Mouse (Mus musculus) lung, embryonic 14.5 days (tissue): ENCODE results near the gene Slc51b. TPM values are rescaled to one million over a fixed set of nuclear protein-coding genes. Genes with fewer than 3 reads are reported as not detected.
A peak's percentile ranks its signal among the peaks of the same experiment; 100 is the strongest.

ENCODE experiments used
- ATAC-seq: fragments of 200-750 bp; cut with Nextera tagmentation; 2 replicates; pipeline ENCODE4 v1.8.0; 2017; ENCODE audit warnings: mild to moderate bottlenecking, moderate TSS enrichment, moderate library complexity; ENCODE audit not compliant: insufficient read depth
- DNase-seq: peaks from one replicate; pipeline ENCODE4 v3.0.0-alpha.2; 2015
- H3K27ac ChIP-seq: fragments of 300-500 bp; sonication (generic); 2 replicates; pipeline ENCODE4 v1.5.1; 2014; ENCODE audit warnings: low read depth, mild to moderate bottlenecking, moderate library complexity
- H3K27me3 ChIP-seq: fragments of 300-500 bp; sonication (generic); 2 replicates; pipeline ENCODE4 v1.6.1; 2014; ENCODE audit warnings: low read length, control low read depth; ENCODE audit not compliant: insufficient read depth
- H3K36me3 ChIP-seq: fragments of 300-500 bp; sonication (generic); 2 replicates; pipeline ENCODE4 v1.6.1; 2014; ENCODE audit warnings: control low read depth; ENCODE audit not compliant: insufficient read depth
- H3K4me1 ChIP-seq: fragments of 300-500 bp; sonication (generic); 2 replicates; pipeline ENCODE4 v1.6.1; 2014; ENCODE audit warnings: antibody characterized with exemption, control low read depth; ENCODE audit not compliant: insufficient read depth
- H3K4me2 ChIP-seq: fragments of 300-500 bp; sonication (generic); 2 replicates; pipeline ENCODE4 v1.6.1; 2014; ENCODE audit warnings: mild to moderate bottlenecking
- H3K4me3 ChIP-seq: fragments of 300-500 bp; sonication (generic); 2 replicates; pipeline ENCODE4 v1.5.1; 2014; ENCODE audit warnings: low read depth, low read length
- H3K9ac ChIP-seq: fragments of 300-500 bp; sonication (generic); 2 replicates; pipeline ENCODE4 v1.6.1; 2014
- H3K9me3 ChIP-seq: fragments of 300-500 bp; sonication (generic); 2 replicates; pipeline ENCODE4 v1.6.1; 2016; ENCODE audit warnings: low read depth, low read length, control low read depth
- CTCF ChIP-seq: IDR thresholded peaks from 2 replicates; pipeline ENCODE4 v1.5.1; 2016; ENCODE audit warnings: antibody characterized with exemption, low read depth
- WGBS: fragments of 180-500 bp; shearing (Covaris S2); extraction: QIAGEN DNeasy Blood & Tissue Kit; methylation state at CpG from one replicate; pipeline ENCODE4 v1.1.7; 2014; 5-methylcytosine and 5-hydroxymethylcytosine counted together
- polyA plus RNA-seq: library from polyadenylated mRNA; unstranded; fragments of >200 nt; fragmentation: Nextera tagmentation; extraction: Ambion mirVana; gene quantifications from 2 replicates; pipeline ENCODE4 v1.2.1, GENCODE M21; 2014

Gene Slc51b
- polyA plus RNA-seq, 1 experiment from 2014 or later, result not detected

- H3K4me2 ChIP-seq, result no peak overlapping the region
- no peaks in the 10 kb centered on the region for H3K27me3 ChIP-seq
- no peak overlapping the region for H3K27ac ChIP-seq
- no peak overlapping the region for H3K9ac ChIP-seq
- no peak overlapping the region for H3K4me3 ChIP-seq
- DNase-seq (no peak), ATAC-seq (no peak)
- WGBS, result 87% methylated on average over 8 of the region's 8 CpGs
- no peak for TF ChIP-seq CTCF
- peaks cover 21% of the 10 kb centered on the region; the same call in 1 of the 2 replicates for H3K36me3 ChIP-seq
- no peaks in the 10 kb centered on the region for H3K4me1 ChIP-seq
- H3K9me3 ChIP-seq, result no peaks in the 10 kb centered on the region
These were observed 12.4 kb downstream of the Slc51b start for GRCm38 (mm10) chr9:65410378-65410777.

- TF ChIP-seq CTCF, result no peak
- H3K4me1 ChIP-seq, result peaks cover 6% of the 10 kb centered on the region; the same call in 1 of the 2 replicates
- H3K4me3 ChIP-seq, result no peak overlapping the region
- H3K9me3 ChIP-seq, result no peaks in the 10 kb centered on the region
- H3K9ac ChIP-seq, result no peak overlapping the region
- no peaks in the 10 kb centered on the region for H3K27me3 ChIP-seq
- no peak overlapping the region for H3K27ac ChIP-seq
- 55% methylated on average over 5 of the region's 5 CpGs for WGBS
- H3K36me3 ChIP-seq, result peaks cover 21% of the 10 kb centered on the region; the same call in 1 of the 2 replicates
- ATAC-seq (no peak), DNase-seq (no peak)
- no peak overlapping the region for H3K4me2 ChIP-seq
These were observed 13.9 kb downstream of the Slc51b start for GRCm38 (mm10) chr9:65408871-65409295.

- 57% methylated on average over 3 of the region's 3 CpGs for WGBS
- DNase-seq, result no peak
- Histone ChIP-seq H3K27ac (no peak overlapping the region), H3K9ac (no peak overlapping the region), H3K36me3 (peaks cover 21% of the 10 kb centered on the region; the same call in 1 of the 2 replicates), H3K9me3 (no peaks in the 10 kb centered on the region), H3K4me3 (no peak overlapping the region), H3K27me3 (no peaks in the 10 kb centered on the region), H3K4me2 (no peak overlapping the region), H3K4me1 (peaks cover 6% of the 10 kb centered on the region; the same call in 1 of the 2 replicates)
- ATAC-seq, result no peak
- TF ChIP-seq CTCF, result no peak
These were observed 14.9 kb downstream of the Slc51b start for GRCm38 (mm10) chr9:65407861-65408260.

DNA sequence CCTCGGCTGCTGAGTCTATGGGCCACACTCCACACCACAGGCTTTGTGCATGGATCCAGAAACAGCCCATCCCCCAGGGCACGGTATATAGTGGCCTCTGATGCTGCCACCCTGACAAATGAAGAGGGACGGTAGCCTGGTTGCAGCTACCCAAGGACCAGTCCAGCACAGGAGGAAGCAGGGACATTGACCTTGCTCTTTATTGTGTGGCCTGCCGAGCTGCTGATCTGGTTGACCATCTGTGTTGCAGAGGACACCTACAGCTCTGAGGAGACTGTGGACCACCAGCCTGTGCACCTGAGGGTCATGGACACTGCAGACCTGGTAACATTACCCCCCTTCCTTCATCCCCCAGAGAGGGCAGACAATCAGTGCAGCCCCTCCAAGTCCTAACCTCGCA lies 15.4 kb downstream of the Slc51b start:
- ATAC-seq (no peak), DNase-seq (no peak)
- 70% methylated on average over 5 of the region's 5 CpGs for WGBS
- no peak for TF ChIP-seq CTCF
- no peak overlapping the region for H3K4me3 ChIP-seq
- H3K27ac ChIP-seq, result no peak overlapping the region
- H3K4me2 ChIP-seq, result no peak overlapping the region
- peaks cover 21% of the 10 kb centered on the region; the same call in 1 of the 2 replicates for H3K36me3 ChIP-seq
- no peaks in the 10 kb centered on the region for H3K27me3 ChIP-seq
- peaks cover 6% of the 10 kb centered on the region; the same call in 1 of the 2 replicates for H3K4me1 ChIP-seq
- H3K9ac ChIP-seq, result no peak overlapping the region
- no peaks in the 10 kb centered on the region for H3K9me3 ChIP-seq

- H3K4me3 ChIP-seq, result no peak overlapping the region
- no peak for DNase-seq
- H3K27ac ChIP-seq, result peak overlapping the region; percentile 77
- H3K27me3 ChIP-seq, result no peaks in the 10 kb centered on the region
- no peak overlapping the region for H3K4me2 ChIP-seq
- H3K4me1 ChIP-seq, result peaks cover 6% of the 10 kb centered on the region; the same call in 1 of the 2 replicates
- H3K36me3 ChIP-seq, result peaks cover 6% of the 10 kb centered on the region; the same call in 1 of the 2 replicates
- H3K9me3 ChIP-seq, result no peaks in the 10 kb centered on the region
- H3K9ac ChIP-seq, result no peak overlapping the region; the same call in 1 of the 2 replicates
- WGBS, result 86% methylated on average over 2 of the region's 2 CpGs
- TF ChIP-seq CTCF, result no peak
- no peak for ATAC-seq
These were observed 17.6 kb downstream of the Slc51b start for GRCm38 (mm10) chr9:65405184-65405449.

GRCm38 (mm10) chr9:65404331-65405183 lies 18.2 kb downstream of the Slc51b start:
- DNase-seq, result peak; percentile 97
- TF ChIP-seq CTCF, result peak; percentile 33; the same call in 1 of the 2 replicates
- Histone ChIP-seq H3K27me3 (no peaks in the 10 kb centered on the region), H3K27ac (peak overlapping the region; percentile 88), H3K4me2 (peak overlapping the region; percentile 41; the same call in 1 of the 2 replicates), H3K36me3 (peaks cover 4% of the 10 kb centered on the region; the same call in 1 of the 2 replicates), H3K4me3 (no peak overlapping the region), H3K4me1 (peaks cover 8% of the 10 kb centered on the region; the same call in 1 of the 2 replicates), H3K9ac (no peak overlapping the region; the same call in 1 of the 2 replicates), H3K9me3 (no peaks in the 10 kb centered on the region)
- 43% methylated on average over 15 of the region's 15 CpGs for WGBS
- ATAC-seq, result peak; percentile 79

DNA sequence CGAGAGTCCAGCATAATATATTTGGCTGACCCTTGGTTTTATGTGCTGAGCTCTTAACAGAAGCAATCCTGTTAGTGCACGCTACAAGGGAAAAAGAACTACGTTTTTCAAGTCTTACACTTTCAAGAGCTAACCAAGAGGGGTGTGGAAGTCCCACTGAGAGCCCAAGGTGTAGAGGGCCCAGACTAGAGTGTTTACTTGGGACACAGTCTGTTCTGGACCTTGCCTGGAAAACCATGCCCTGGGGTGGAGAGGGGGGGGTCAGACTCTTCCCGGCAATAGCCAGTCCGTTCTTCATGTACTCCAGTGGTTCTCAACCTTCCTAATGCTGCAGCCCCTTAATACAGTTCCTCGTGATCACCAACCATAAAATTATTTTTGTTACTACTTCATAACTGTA lies 22.8 kb downstream of the Slc51b start:
- no peaks in the 10 kb centered on the region for H3K9me3 ChIP-seq
- peak overlapping the region; percentile 55 for H3K4me3 ChIP-seq
- H3K4me2 ChIP-seq, result peak overlapping the region; percentile 72
- no peak for DNase-seq
- H3K4me1 ChIP-seq, result peaks cover 18% of the 10 kb centered on the region; the same call in 1 of the 2 replicates
- no peak overlapping the region for H3K27ac ChIP-seq
- no peaks in the 10 kb centered on the region for H3K27me3 ChIP-seq
- ATAC-seq, result no peak
- TF ChIP-seq CTCF, result no peak
- no peaks in the 10 kb centered on the region for H3K36me3 ChIP-seq
- WGBS, result 62% methylated on average over 6 of the region's 6 CpGs
- H3K9ac ChIP-seq, result no peak overlapping the region
